Mouse (Mus musculus) limb, embryonic 15.5 days (tissue): ENCODE measurements around the gene Wnt9b. TPM values are rescaled to one million over a fixed set of nuclear protein-coding genes. Genes with fewer than 3 reads are reported as not detected.
"Not testable (repeated sequence)": the region's sequence is repeated elsewhere in the genome, so short reads cannot be mapped to it uniquely, and the experiment has no call there.

ENCODE experiments used
- ATAC-seq: fragments of 200-750 bp; cut with Nextera tagmentation; 2 replicates; pipeline ENCODE4 v1.8.0; 2017; ENCODE audit warnings: low read depth, moderate TSS enrichment; ENCODE audit not compliant: insufficient number of reproducible peaks, low FRiP score, low TSS enrichment
- H3K27ac ChIP-seq: fragments of 300-500 bp; sonication (generic); 2 replicates; pipeline ENCODE4 v1.5.1; 2015; ENCODE audit warnings: moderate library complexity, mild to moderate bottlenecking, inconsistent platforms
- H3K27me3 ChIP-seq: fragments of 300-500 bp; sonication (generic); 2 replicates; pipeline ENCODE4 v1.6.1; 2015; ENCODE audit warnings: inconsistent platforms
- H3K36me3 ChIP-seq: fragments of 300-500 bp; sonication (generic); 2 replicates; pipeline ENCODE4 v1.6.1; 2015; ENCODE audit warnings: inconsistent platforms
- H3K4me1 ChIP-seq: fragments of 300-500 bp; sonication (generic); 2 replicates; pipeline ENCODE4 v1.6.1; 2015; ENCODE audit warnings: inconsistent platforms
- H3K4me2 ChIP-seq: fragments of 300-500 bp; sonication (generic); 2 replicates; pipeline ENCODE4 v1.6.1; 2015; ENCODE audit warnings: mild to moderate bottlenecking, inconsistent platforms
- H3K4me3 ChIP-seq: fragments of 300-500 bp; sonication (generic); 2 replicates; pipeline ENCODE4 v1.5.1; 2015; ENCODE audit warnings: mild to moderate bottlenecking, inconsistent platforms
- H3K9ac ChIP-seq: fragments of 300-500 bp; sonication (generic); 2 replicates; pipeline ENCODE4 v1.6.1; 2015; ENCODE audit warnings: inconsistent platforms
- H3K9me3 ChIP-seq: fragments of 300-500 bp; sonication (generic); 2 replicates; pipeline ENCODE4 v1.6.1; 2016; ENCODE audit warnings: inconsistent platforms
- WGBS: fragments of 180-500 bp; shearing (Covaris S2); methylation state at CpG from one replicate; pipeline ENCODE4 v1.1.7; 2015; 5-methylcytosine and 5-hydroxymethylcytosine counted together
- polyA plus RNA-seq: library from polyadenylated mRNA; unstranded; fragments of >200 nt; fragmentation: Nextera tagmentation; extraction: Ambion mirVana; gene quantifications from 2 replicates; pipeline ENCODE4 v1.2.1, GENCODE M21; 2015

Gene Wnt9b
- polyA plus RNA-seq, 1 experiment from 2014 or later, result 0.76 TPM

GRCm38 (mm10) chr11:103760891-103761290, 11.3 kb upstream of the Wnt9b start:
- not testable (repeated sequence) for H3K4me3 ChIP-seq, ATAC-seq, H3K27me3 ChIP-seq, H3K4me2 ChIP-seq, H3K9ac ChIP-seq, H3K9me3 ChIP-seq, H3K4me1 ChIP-seq, H3K27ac ChIP-seq, H3K36me3 ChIP-seq
- 82% methylated on average over 5 of the region's 5 CpGs for WGBS

GRCm38 (mm10) chr11:103760101-103760500, 10.5 kb upstream of the Wnt9b start:
- Histone ChIP-seq H3K9ac (no peak overlapping the region), H3K4me1 (no peaks in the 10 kb centered on the region), H3K27me3 (peaks cover 9% of the 10 kb centered on the region; the same call in 1 of the 2 replicates), H3K9me3 (no peaks in the 10 kb centered on the region), H3K4me2 (no peak overlapping the region), H3K27ac (no peak overlapping the region), H3K4me3 (no peak overlapping the region), H3K36me3 (no peaks in the 10 kb centered on the region)
- ATAC-seq, result no peak
- WGBS, result 56% methylated on average over 7 of the region's 7 CpGs

- Histone ChIP-seq H3K9ac (no peak overlapping the region), H3K36me3 (no peaks in the 10 kb centered on the region), H3K27me3 (peaks cover 12% of the 10 kb centered on the region; the same call in 1 of the 2 replicates), H3K27ac (no peak overlapping the region), H3K4me3 (no peak overlapping the region), H3K4me1 (no peaks in the 10 kb centered on the region), H3K4me2 (no peak overlapping the region), H3K9me3 (no peaks in the 10 kb centered on the region)
- no peak for ATAC-seq
- WGBS, result 11% methylated on average over 6 of the region's 6 CpGs
Measured at GRCm38 (mm10) chr11:103758706-103759105, 9.1 kb upstream of the Wnt9b start.

GRCm38 (mm10) chr11:103758054-103758453, 8.4 kb upstream of the Wnt9b start:
- no peak overlapping the region for H3K4me2 ChIP-seq
- H3K27ac ChIP-seq, result no peak overlapping the region
- peaks cover 15% of the 10 kb centered on the region; the same call in 1 of the 2 replicates for H3K27me3 ChIP-seq
- H3K4me3 ChIP-seq, result no peak overlapping the region
- 50% methylated on average over 11 of the region's 11 CpGs for WGBS
- no peak overlapping the region for H3K9ac ChIP-seq
- no peaks in the 10 kb centered on the region for H3K9me3 ChIP-seq
- no peak for ATAC-seq
- H3K36me3 ChIP-seq, result no peaks in the 10 kb centered on the region
- no peaks in the 10 kb centered on the region for H3K4me1 ChIP-seq

GRCm38 (mm10) chr11:103750612-103751011, 991 bp upstream of the Wnt9b start:
- Histone ChIP-seq H3K4me1 (peaks cover 13% of the 10 kb centered on the region), H3K27me3 (peaks cover 70% of the 10 kb centered on the region), H3K9ac (no peak overlapping the region), H3K4me2 (no peak overlapping the region), H3K9me3 (no peaks in the 10 kb centered on the region), H3K36me3 (no peaks in the 10 kb centered on the region), H3K27ac (no peak overlapping the region), H3K4me3 (no peak overlapping the region)
- WGBS, result 56% methylated on average over 3 of the region's 3 CpGs
- ATAC-seq, result no peak

GRCm38 (mm10) chr11:103735046-103735781, 14.4 kb downstream of the Wnt9b start:
- no peak for ATAC-seq
- Histone ChIP-seq H3K27ac (no peak overlapping the region), H3K27me3 (peaks cover 6% of the 10 kb centered on the region; the same call in 1 of the 2 replicates), H3K4me2 (no peak overlapping the region), H3K36me3 (no peaks in the 10 kb centered on the region), H3K9me3 (no peaks in the 10 kb centered on the region), H3K4me3 (no peak overlapping the region), H3K4me1 (peaks cover 3% of the 10 kb centered on the region; the same call in 1 of the 2 replicates), H3K9ac (no peak overlapping the region)
- 61% methylated on average over 19 of the region's 19 CpGs for WGBS

GRCm38 (mm10) chr11:103734411-103735045, 15.1 kb downstream of the Wnt9b start:
- Histone ChIP-seq H3K9me3 (no peaks in the 10 kb centered on the region), H3K36me3 (no peaks in the 10 kb centered on the region), H3K4me1 (peaks cover 3% of the 10 kb centered on the region; the same call in 1 of the 2 replicates), H3K27ac (no peak overlapping the region), H3K27me3 (peaks cover 7% of the 10 kb centered on the region; the same call in 1 of the 2 replicates), H3K4me3 (no peak overlapping the region), H3K4me2 (no peak overlapping the region), H3K9ac (no peak overlapping the region)
- WGBS, result 62% methylated on average over 5 of the region's 5 CpGs
- no peak for ATAC-seq

- H3K9me3 ChIP-seq, result no peaks in the 10 kb centered on the region
- H3K4me3 ChIP-seq, result no peak overlapping the region
- H3K36me3 ChIP-seq, result no peaks in the 10 kb centered on the region
- H3K27ac ChIP-seq, result no peak overlapping the region
- no peak overlapping the region for H3K9ac ChIP-seq
- WGBS, result 79% methylated on average over 2 of the region's 2 CpGs
- no peak overlapping the region for H3K4me2 ChIP-seq
- H3K27me3 ChIP-seq, result peaks cover 7% of the 10 kb centered on the region; the same call in 1 of the 2 replicates
- no peak for ATAC-seq
- peaks cover 3% of the 10 kb centered on the region; the same call in 1 of the 2 replicates for H3K4me1 ChIP-seq
Measured at GRCm38 (mm10) chr11:103733961-103734360, 15.7 kb downstream of the Wnt9b start.

GRCm38 (mm10) chr11:103733069-103733468, 16.6 kb downstream of the Wnt9b start:
- H3K9ac ChIP-seq, result no peak overlapping the region
- 53% methylated on average over 4 of the region's 4 CpGs for WGBS
- peaks cover 3% of the 10 kb centered on the region; the same call in 1 of the 2 replicates for H3K4me1 ChIP-seq
- no peaks in the 10 kb centered on the region for H3K9me3 ChIP-seq
- ATAC-seq, result no peak
- H3K27ac ChIP-seq, result no peak overlapping the region
- H3K36me3 ChIP-seq, result no peaks in the 10 kb centered on the region
- H3K27me3 ChIP-seq, result peaks cover 7% of the 10 kb centered on the region; the same call in 1 of the 2 replicates
- H3K4me2 ChIP-seq, result no peak overlapping the region
- no peak overlapping the region for H3K4me3 ChIP-seq

GRCm38 (mm10) chr11:103732306-103732705, 17.3 kb downstream of the Wnt9b start:
- H3K4me2 ChIP-seq, result no peak overlapping the region
- H3K4me1 ChIP-seq, result peaks cover 3% of the 10 kb centered on the region; the same call in 1 of the 2 replicates
- peaks cover 7% of the 10 kb centered on the region; the same call in 1 of the 2 replicates for H3K27me3 ChIP-seq
- no peaks in the 10 kb centered on the region for H3K9me3 ChIP-seq
- no peak for ATAC-seq
- H3K9ac ChIP-seq, result no peak overlapping the region
- H3K27ac ChIP-seq, result no peak overlapping the region
- H3K4me3 ChIP-seq, result no peak overlapping the region
- no peaks in the 10 kb centered on the region for H3K36me3 ChIP-seq
- WGBS, result 83% methylated on average over 7 of the region's 7 CpGs

GRCm38 (mm10) chr11:103731594-103731993, 18.0 kb downstream of the Wnt9b start:
- no peak overlapping the region for H3K9ac ChIP-seq
- H3K36me3 ChIP-seq, result no peaks in the 10 kb centered on the region
- H3K27ac ChIP-seq, result no peak overlapping the region
- no peak for ATAC-seq
- 78% methylated on average over 9 of the region's 9 CpGs for whole genome bisulfite sequencing
- H3K9me3 ChIP-seq, result no peaks in the 10 kb centered on the region
- peaks cover 7% of the 10 kb centered on the region; the same call in 1 of the 2 replicates for H3K27me3 ChIP-seq
- H3K4me3 ChIP-seq, result no peak overlapping the region
- H3K4me1 ChIP-seq, result peaks cover 3% of the 10 kb centered on the region; the same call in 1 of the 2 replicates
- no peak overlapping the region for H3K4me2 ChIP-seq
